Mouse (Mus musculus): Measurements from ENCODE around the gene Patz1. TPM values are rescaled to one million over a fixed set of nuclear protein-coding genes. Genes with fewer than 3 reads are reported as not detected.

Gene Patz1
- polyA plus RNA-seq, 1 experiment: 216 TPM

DNA sequence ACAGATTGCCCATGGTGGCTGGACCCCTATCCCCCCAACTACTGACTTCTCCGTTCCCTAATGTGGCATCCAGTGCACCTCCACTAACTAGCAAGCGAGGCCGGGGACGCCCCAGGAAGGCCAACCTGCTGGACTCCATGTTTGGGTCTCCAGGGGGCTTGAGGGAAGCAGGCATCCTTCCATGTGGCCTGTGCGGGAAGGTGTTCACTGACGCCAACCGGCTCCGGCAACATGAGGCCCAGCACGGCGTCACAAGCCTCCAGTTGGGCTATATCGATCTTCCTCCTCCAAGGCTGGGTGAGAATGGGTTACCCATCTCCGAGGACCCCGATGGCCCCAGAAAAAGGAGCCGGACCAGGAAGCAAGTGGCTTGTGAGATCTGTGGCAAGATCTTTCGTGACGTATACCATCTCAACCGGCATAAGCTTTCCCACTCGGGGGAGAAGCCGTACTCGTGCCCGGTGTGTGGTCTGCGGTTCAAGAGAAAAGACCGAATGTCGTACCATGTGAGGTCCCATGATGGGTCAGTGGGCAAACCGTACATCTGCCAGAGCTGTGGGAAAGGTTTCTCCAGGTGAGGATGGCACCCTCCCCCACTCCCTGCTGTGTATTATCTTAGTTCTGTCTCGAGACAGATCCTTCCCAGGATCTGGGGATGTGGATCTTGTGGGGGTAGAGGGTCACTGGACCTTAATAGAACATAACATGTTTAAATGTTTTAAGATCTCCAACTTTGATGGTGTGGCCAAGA is 2.8 kb downstream of the Patz1 start:
- H3K36me3 ChIP-seq (ENCODE audit: control insufficient read depth, insufficient read depth, low read length): peaks cover 13% of the 10 kb centered on the region; the same call in 1 of the 2 replicates
- peak; percentile 13; the same call in 1 of the 2 replicates for TF ChIP-seq CTCF (IDR thresholded peaks at IDR 0.05; ENCODE audit: borderline replicate concordance, control insufficient read depth, extremely low read depth, insufficient read depth, low read length, poor library complexity)
- no peak for TF ChIP-seq POLR2A (IDR thresholded peaks at IDR 0.05; ENCODE audit: control insufficient read depth, extremely low read depth, insufficient read depth, low read length, poor library complexity)
- peak overlapping the region; percentile 71 for H3K4me3 ChIP-seq (ENCODE audit: control insufficient read depth, insufficient read depth, low read length)
- DNase-seq: peak; percentile 47
- no peaks in the 10 kb centered on the region for H3K27me3 ChIP-seq (ENCODE audit: control insufficient read depth, insufficient read depth, low read length)
- H3K27ac ChIP-seq (ENCODE audit: control insufficient read depth, insufficient read depth, low read length): peak overlapping the region; percentile 90
- H3K4me1 ChIP-seq (replicated peaks; ENCODE audit: control insufficient read depth, insufficient read depth, low read length): peaks cover 38% of the 10 kb centered on the region
- under 1% methylated on average over 26 of the region's 26 CpGs for WGBS

DNA sequence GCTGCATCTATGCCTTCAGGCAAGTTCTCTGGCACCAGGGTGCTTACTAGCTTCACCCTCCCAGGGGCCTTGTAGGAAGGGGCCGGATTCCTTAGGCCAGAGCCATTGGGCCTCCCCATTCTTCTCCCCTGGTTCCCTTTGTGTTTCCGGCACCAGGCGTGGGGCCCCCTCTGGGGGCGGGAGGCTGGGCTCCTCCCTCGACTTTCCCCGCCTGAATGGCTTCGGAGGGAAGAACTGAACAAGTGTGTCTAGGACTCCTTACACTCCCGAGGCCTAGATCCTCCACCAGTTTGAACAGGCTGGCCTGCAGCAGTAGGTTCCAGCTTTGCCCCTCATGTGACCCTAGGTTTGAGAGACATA is 3.4 kb downstream of the Patz1 start:
- Histone ChIP-seq H3K27me3 (ENCODE audit: control insufficient read depth, insufficient read depth, low read length) (no peaks in the 10 kb centered on the region), H3K27ac (ENCODE audit: control insufficient read depth, insufficient read depth, low read length) (peak overlapping the region; percentile 90), H3K4me1 (replicated peaks; ENCODE audit: control insufficient read depth, insufficient read depth, low read length) (peaks cover 44% of the 10 kb centered on the region), H3K4me3 (ENCODE audit: control insufficient read depth, insufficient read depth, low read length) (peak overlapping the region; percentile 71), H3K36me3 (ENCODE audit: control insufficient read depth, insufficient read depth, low read length) (peaks cover 13% of the 10 kb centered on the region; the same call in 1 of the 2 replicates)
- DNase-seq: peak; percentile 78
- WGBS: 0% methylated on average over 8 of the region's 8 CpGs
- TF ChIP-seq CTCF (IDR thresholded peaks at IDR 0.05; ENCODE audit: borderline replicate concordance, control insufficient read depth, extremely low read depth, insufficient read depth, low read length, poor library complexity): no peak
- TF ChIP-seq POLR2A (IDR thresholded peaks at IDR 0.05; ENCODE audit: control insufficient read depth, extremely low read depth, insufficient read depth, low read length, poor library complexity): peak; percentile 63

DNA sequence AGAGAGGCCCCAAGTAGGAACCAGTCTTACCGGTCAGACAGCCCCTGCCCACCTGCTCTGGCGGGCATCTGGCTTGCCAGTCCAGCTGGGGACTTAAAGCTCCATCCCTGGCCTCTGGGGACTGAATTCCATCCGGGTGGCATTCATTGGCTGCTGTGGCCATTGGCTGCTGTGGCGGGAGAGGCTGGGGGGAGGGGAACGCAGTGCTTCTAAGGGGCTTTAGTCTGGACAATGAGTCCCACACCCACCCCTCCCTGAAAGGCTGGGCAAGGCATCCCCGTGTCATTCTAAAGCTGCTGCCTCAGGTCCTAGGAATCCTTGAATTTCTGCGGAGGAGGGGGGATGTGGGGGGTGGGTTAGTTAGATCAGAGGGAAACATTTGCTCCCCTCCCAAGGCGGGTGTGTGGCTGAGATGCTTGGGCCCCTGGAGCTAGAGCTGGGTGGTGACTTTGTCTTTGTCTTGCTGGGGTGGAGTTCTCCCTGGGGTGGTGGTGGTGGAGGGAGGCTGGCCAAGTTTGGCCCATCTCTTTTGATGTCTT is 4.1 kb downstream of the Patz1 start:
- Histone ChIP-seq H3K27me3 (ENCODE audit: control insufficient read depth, insufficient read depth, low read length) (no peaks in the 10 kb centered on the region), H3K27ac (ENCODE audit: control insufficient read depth, insufficient read depth, low read length) (peak overlapping the region; percentile 90), H3K4me1 (replicated peaks; ENCODE audit: control insufficient read depth, insufficient read depth, low read length) (peaks cover 50% of the 10 kb centered on the region), H3K4me3 (ENCODE audit: control insufficient read depth, insufficient read depth, low read length) (peak overlapping the region; percentile 71), H3K36me3 (ENCODE audit: control insufficient read depth, insufficient read depth, low read length) (peaks cover 15% of the 10 kb centered on the region; the same call in 1 of the 2 replicates)
- peak; percentile 36 for DNase-seq
- under 1% methylated on average over 8 of the region's 8 CpGs for WGBS
- TF ChIP-seq CTCF (IDR thresholded peaks at IDR 0.05; ENCODE audit: borderline replicate concordance, control insufficient read depth, extremely low read depth, insufficient read depth, low read length, poor library complexity) (no peak), POLR2A (IDR thresholded peaks at IDR 0.05; ENCODE audit: control insufficient read depth, extremely low read depth, insufficient read depth, low read length, poor library complexity) (no peak)

DNA sequence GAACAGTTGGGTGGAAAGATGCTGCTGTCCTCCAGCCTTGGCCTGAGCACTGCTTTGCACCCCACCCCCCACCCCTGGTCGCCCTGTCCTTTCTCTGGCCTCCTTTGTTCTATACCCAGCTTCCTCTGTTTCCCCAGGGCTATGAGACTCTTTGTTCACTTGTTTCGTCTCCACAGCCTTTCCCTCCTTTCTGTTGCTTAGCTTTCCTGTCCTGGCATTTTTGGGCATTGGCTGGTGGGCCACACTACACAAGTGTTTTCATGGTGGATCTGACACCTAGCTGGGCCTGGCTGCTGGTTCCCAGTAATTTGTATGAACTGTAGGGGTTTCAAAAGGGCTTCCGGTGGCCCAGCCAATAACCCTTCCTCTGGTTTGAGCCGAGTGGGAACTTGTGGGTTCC is 4.7 kb downstream of the Patz1 start:
- H3K4me1 ChIP-seq (replicated peaks; ENCODE audit: control insufficient read depth, insufficient read depth, low read length): peaks cover 53% of the 10 kb centered on the region
- TF ChIP-seq CTCF (IDR thresholded peaks at IDR 0.05; ENCODE audit: borderline replicate concordance, control insufficient read depth, extremely low read depth, insufficient read depth, low read length, poor library complexity): no peak
- no peak for TF ChIP-seq POLR2A (IDR thresholded peaks at IDR 0.05; ENCODE audit: control insufficient read depth, extremely low read depth, insufficient read depth, low read length, poor library complexity)
- 8% methylated on average over 4 of the region's 4 CpGs for WGBS
- H3K4me3 ChIP-seq (ENCODE audit: control insufficient read depth, insufficient read depth, low read length): peak overlapping the region; percentile 71
- DNase-seq: no peak
- peak overlapping the region; percentile 90 for H3K27ac ChIP-seq (ENCODE audit: control insufficient read depth, insufficient read depth, low read length)
- H3K27me3 ChIP-seq (ENCODE audit: control insufficient read depth, insufficient read depth, low read length): no peaks in the 10 kb centered on the region
- peaks cover 16% of the 10 kb centered on the region; the same call in 1 of the 2 replicates for H3K36me3 ChIP-seq (ENCODE audit: control insufficient read depth, insufficient read depth, low read length)

DNA sequence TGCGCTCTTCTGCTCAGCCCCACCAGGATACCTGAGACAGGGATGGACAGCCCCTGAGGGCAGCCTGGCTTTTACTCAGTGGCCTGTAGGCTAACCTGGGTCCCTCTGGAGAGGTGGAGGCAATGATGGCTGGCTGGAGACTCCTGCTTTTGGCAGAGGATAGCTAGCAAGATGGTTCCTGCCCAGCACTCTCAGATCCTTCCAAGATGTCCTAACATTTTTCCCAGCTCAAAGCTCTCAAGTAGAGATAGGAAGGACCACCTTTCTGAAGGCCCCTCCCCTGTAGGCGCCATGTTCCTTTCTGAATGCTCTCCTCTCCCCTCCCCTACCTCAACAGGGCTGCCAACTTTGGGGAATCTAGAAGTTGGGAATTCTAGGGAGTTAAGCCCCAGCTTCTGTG is 6.0 kb downstream of the Patz1 start:
- Histone ChIP-seq H3K4me1 (replicated peaks; ENCODE audit: control insufficient read depth, insufficient read depth, low read length) (peaks cover 59% of the 10 kb centered on the region), H3K27ac (ENCODE audit: control insufficient read depth, insufficient read depth, low read length) (no peak overlapping the region), H3K4me3 (ENCODE audit: control insufficient read depth, insufficient read depth, low read length) (no peak overlapping the region; the same call in 1 of the 2 replicates), H3K36me3 (ENCODE audit: control insufficient read depth, insufficient read depth, low read length) (peaks cover 23% of the 10 kb centered on the region), H3K27me3 (ENCODE audit: control insufficient read depth, insufficient read depth, low read length) (no peaks in the 10 kb centered on the region)
- WGBS: 93% methylated on average over 2 of the region's 2 CpGs
- no peak for DNase-seq
- no peak for TF ChIP-seq POLR2A (IDR thresholded peaks at IDR 0.05; ENCODE audit: control insufficient read depth, extremely low read depth, insufficient read depth, low read length, poor library complexity)
- no peak for TF ChIP-seq CTCF (IDR thresholded peaks at IDR 0.05; ENCODE audit: borderline replicate concordance, control insufficient read depth, extremely low read depth, insufficient read depth, low read length, poor library complexity)

DNA sequence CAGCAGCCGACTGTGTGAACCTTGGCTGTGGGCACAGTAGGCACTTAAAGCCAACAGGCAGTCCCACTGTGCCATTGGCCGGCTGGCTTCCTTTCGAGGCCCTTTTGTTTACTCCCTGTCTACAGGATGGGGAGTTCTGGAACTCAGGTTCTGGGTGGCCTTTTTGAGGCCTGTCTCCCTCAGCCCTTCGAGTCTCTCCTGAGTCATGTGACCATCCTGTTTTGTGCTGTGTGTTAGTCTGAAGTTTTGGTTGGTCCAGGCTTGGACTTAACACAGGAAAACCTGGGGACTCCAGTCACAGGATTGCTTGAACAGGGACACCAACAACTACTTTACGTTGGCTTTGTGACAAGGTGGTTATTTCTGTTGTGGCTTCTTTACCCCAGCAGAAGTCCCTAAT is 7.4 kb downstream of the Patz1 start:
- 33% methylated on average over 5 of the region's 5 CpGs for WGBS
- TF ChIP-seq POLR2A (IDR thresholded peaks at IDR 0.05; ENCODE audit: control insufficient read depth, extremely low read depth, insufficient read depth, low read length, poor library complexity): no peak
- no peak for TF ChIP-seq CTCF (IDR thresholded peaks at IDR 0.05; ENCODE audit: borderline replicate concordance, control insufficient read depth, extremely low read depth, insufficient read depth, low read length, poor library complexity)
- DNase-seq: no peak
- Histone ChIP-seq H3K36me3 (ENCODE audit: control insufficient read depth, insufficient read depth, low read length) (peaks cover 35% of the 10 kb centered on the region), H3K27me3 (ENCODE audit: control insufficient read depth, insufficient read depth, low read length) (no peaks in the 10 kb centered on the region), H3K27ac (ENCODE audit: control insufficient read depth, insufficient read depth, low read length) (peak overlapping the region; percentile 30; the same call in 1 of the 2 replicates), H3K4me1 (replicated peaks; ENCODE audit: control insufficient read depth, insufficient read depth, low read length) (peaks cover 68% of the 10 kb centered on the region), H3K4me3 (ENCODE audit: control insufficient read depth, insufficient read depth, low read length) (no peak overlapping the region)
